Comparison of ENCODE assay signal across 9 mouse cellular contexts in the genomic region with DNA sequence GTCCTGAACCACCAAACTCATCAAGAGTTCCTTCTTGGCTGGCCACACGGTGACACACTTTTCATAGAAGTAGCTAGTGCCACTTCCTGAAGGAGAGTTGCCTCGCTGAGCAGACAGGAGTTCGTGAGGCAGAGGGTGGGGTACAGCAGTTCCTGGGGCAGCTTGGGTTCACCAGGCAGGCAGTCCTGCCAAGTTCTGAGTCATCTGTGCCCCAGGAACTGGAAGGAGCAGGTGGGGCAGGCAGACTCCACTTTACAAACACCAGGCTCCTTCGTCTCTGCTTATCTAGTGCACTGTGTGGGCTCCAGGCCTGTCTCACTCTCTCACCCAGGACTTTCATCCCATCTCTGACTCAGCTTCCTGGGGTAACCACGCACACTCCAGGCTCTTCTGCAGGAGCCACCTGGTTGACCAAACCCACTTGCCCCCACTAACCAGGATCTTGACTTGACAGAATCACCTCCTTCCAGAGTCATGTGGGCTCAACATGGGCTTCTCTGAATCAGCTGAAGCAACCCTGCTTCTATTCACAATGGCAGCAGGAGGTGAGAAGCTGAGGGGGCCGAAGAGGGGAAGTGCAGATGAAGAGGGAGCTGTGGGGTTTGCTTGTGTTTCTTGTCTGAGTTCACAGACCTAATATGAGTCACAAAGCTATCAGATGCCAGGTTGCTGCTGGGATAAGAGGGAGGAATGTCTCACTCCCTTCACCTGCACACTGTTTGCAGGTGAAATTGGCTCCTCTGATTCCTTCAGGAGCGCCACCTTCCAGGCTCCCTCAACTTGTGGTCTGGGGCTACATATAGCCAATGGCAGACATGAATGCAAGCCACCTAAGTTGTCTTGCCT. TPM values are rescaled to one million over a fixed set of nuclear protein-coding genes. Genes with fewer than 3 reads are reported as not detected.
DNase-seq lines count a peak whose midpoint lies in the region; ATAC-seq and TF ChIP-seq lines count a peak whose summit lies in the region.
"Had no signal": no experiment of that assay in that cellular context is flagged by ENCODE, and none has a peak within 500 bp of the region (broad histone marks: within the 10 kb centered on the region; RNA-seq: fewer than 3 reads in every experiment).

No protein-coding gene starts in this region.

- no peaks in the 10 kb centered on the region for H3K9me3 ChIP-seq in heart, embryonic 15.5 days (replicated peaks)
- H3K9me3 ChIP-seq in midbrain, embryonic 11.5 days (ENCODE audit: control insufficient read depth, low read length): no peaks in the 10 kb centered on the region

- no peak for TF ChIP-seq CTCF in testis, adult 2 months (IDR thresholded peaks at IDR 0.05; ENCODE audit: control insufficient read depth, insufficient read depth, insufficient replicate concordance, low read depth, low read length)
- TF ChIP-seq CTCF in lung, adult 2 months (IDR thresholded peaks at IDR 0.05; ENCODE audit: insufficient read depth, low read length): no peak

- H3K4me3 ChIP-seq in testis, adult 2 months (ENCODE audit: control insufficient read depth, low read depth, low read length): peak overlapping the region; percentile 8
- no peak overlapping the region for H3K4me3 ChIP-seq in heart, embryonic 15.5 days
- no peak overlapping the region for H3K4me3 ChIP-seq in lung, adult 2 months (replicated peaks; ENCODE audit: extremely low read depth, low read depth, low read length)
- no peak overlapping the region for H3K4me3 ChIP-seq in midbrain, embryonic 11.5 days (ENCODE audit: low read depth, low read length)

- H3K4me2 ChIP-seq in heart, embryonic 15.5 days: no peak overlapping the region
- no peak overlapping the region for H3K4me2 ChIP-seq in midbrain, embryonic 11.5 days

- WGBS in heart, embryonic 15.5 days: 44% methylated on average over 7 of the region's 7 CpGs
- WGBS in lung, adult 2 months: 31% methylated on average over 7 of the region's 7 CpGs
- 84% methylated on average over 7 of the region's 7 CpGs for WGBS in midbrain, embryonic 11.5 days

- no peaks in the 10 kb centered on the region for H3K36me3 ChIP-seq in testis, adult 2 months (ENCODE audit: control insufficient read depth, insufficient read depth, low read length)
- H3K36me3 ChIP-seq in heart, embryonic 15.5 days: no peaks in the 10 kb centered on the region
- H3K36me3 ChIP-seq in midbrain, embryonic 11.5 days (ENCODE audit: control insufficient read depth, insufficient read depth, low read length): no peaks in the 10 kb centered on the region

- no peak for DNase-seq in testis, postnatal 10 days (ENCODE audit: low spot score)
- peak; percentile 55 for DNase-seq in lung, adult 2 months
- DNase-seq in urinary bladder, postnatal 36 days (ENCODE audit: low spot score in 2 of 2): peak; percentile 47 to 79
- DNase-seq in spleen, postnatal 4 days (ENCODE audit: low spot score in 2 of 2): no peak
- DNase-seq in frontal cortex, postnatal 36 days (ENCODE audit: low spot score in 2 of 2): no peak
- DNase-seq in midbrain, embryonic 11.5 days (ENCODE audit: low spot score, missing footprints): no peak
- DNase-seq: right cerebral cortex, adult 18-20 months had no signal

- peak; percentile 39; the same call in 1 of the 2 replicates for ATAC-seq in heart, embryonic 15.5 days (replicated peaks; ENCODE audit: insufficient number of reproducible peaks, insufficient read depth, low FRiP score, low read depth)
- no peak for ATAC-seq in midbrain, embryonic 11.5 days (ENCODE audit: low FRiP score)

- no peak overlapping the region for H3K27ac ChIP-seq in testis, adult 2 months (ENCODE audit: control insufficient read depth, insufficient read depth, low read depth, low read length)
- H3K27ac ChIP-seq in heart, embryonic 15.5 days: no peak overlapping the region
- no peak overlapping the region for H3K27ac ChIP-seq in midbrain, embryonic 11.5 days (ENCODE audit: low read depth, low read length)

- TF ChIP-seq POLR2A in testis, adult 2 months (IDR thresholded peaks at IDR 0.05; ENCODE audit: control insufficient read depth, low read depth, low read length): no peak
- no peak for TF ChIP-seq POLR2A in lung, adult 2 months (IDR thresholded peaks at IDR 0.05; ENCODE audit: borderline replicate concordance, extremely low read depth, low read depth, low read length)

- no peak overlapping the region for H3K9ac ChIP-seq in heart, embryonic 15.5 days
- H3K9ac ChIP-seq in midbrain, embryonic 11.5 days (ENCODE audit: low read length): no peak overlapping the region

- H3K4me1 ChIP-seq in testis, adult 2 months (ENCODE audit: control insufficient read depth, insufficient read depth, low read length): no peaks in the 10 kb centered on the region; the same call in 1 of the 2 replicates
- H3K4me1 ChIP-seq in heart, embryonic 15.5 days (replicated peaks): peaks cover 8% of the 10 kb centered on the region
- peaks cover 6% of the 10 kb centered on the region for H3K4me1 ChIP-seq in lung, adult 2 months (ENCODE audit: control insufficient read depth, insufficient read depth, low read length)
- H3K4me1 ChIP-seq in midbrain, embryonic 11.5 days (ENCODE audit: control insufficient read depth, insufficient read depth, low read length): peaks cover 4% of the 10 kb centered on the region; the same call in 1 of the 2 replicates

- H3K27me3 ChIP-seq in testis, adult 2 months (ENCODE audit: control insufficient read depth, insufficient read depth, low read length): no peaks in the 10 kb centered on the region
- H3K27me3 ChIP-seq in heart, embryonic 15.5 days: no peaks in the 10 kb centered on the region
- H3K27me3 ChIP-seq in midbrain, embryonic 11.5 days (ENCODE audit: control insufficient read depth, insufficient read depth, low read length): peaks cover 4% of the 10 kb centered on the region

RNA-seq across cellular contexts. Expression of gene Efnb2, which starts 58.2 kb away (rescaled TPM):
- polyA plus RNA-seq in testis, adult 2 months (2012; rRNA removed): 3.4 and 5.4 TPM in 2 replicates
- 11.4 and 15.8 TPM in 2 replicates for polyA plus RNA-seq in heart, embryonic 15.5 days (2015; fragmentation: Nextera tagmentation; extraction: Ambion mirVana)
- 161 and 250 TPM in 2 replicates for polyA plus RNA-seq in lung, adult 2 months (2012; rRNA removed)
- polyA plus RNA-seq in midbrain, embryonic 11.5 days (2014; fragmentation: Nextera tagmentation; extraction: Ambion mirVana): 15.5 and 18.3 TPM in 2 replicates

Comparison
In these comparisons a context has a peak if more than half of its experiments do, and no peak if none do; other contexts are left out.
1. DNase-seq: peak in lung, adult 2 months (single experiment) and urinary bladder, postnatal 36 days (2 of 2); none in testis, postnatal 10 days (single experiment), spleen, postnatal 4 days (0 of 2), frontal cortex, postnatal 36 days (0 of 2) and midbrain, embryonic 11.5 days (single experiment).